In the genomic region with DNA sequence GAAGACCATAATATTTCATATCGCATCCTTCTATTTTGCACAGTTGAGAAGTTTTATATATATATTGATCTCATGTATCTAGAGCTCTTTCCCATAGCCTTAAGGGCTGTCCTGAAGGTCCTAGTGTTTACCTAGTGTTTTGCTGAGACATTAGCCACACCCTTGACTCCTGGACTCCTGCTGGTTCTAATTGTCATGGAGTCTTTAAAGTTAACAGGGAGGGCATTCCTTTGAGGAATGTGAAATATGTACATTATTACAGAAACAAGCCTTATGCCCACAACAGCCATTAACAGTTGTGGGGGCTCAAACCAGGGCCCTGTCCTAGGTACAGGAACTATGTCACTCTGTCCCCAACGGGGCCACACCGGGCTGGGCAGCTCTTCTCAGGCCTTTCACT, we compare ENCODE assay signal across 17 mouse cellular contexts. TPM values are rescaled to one million over a fixed set of nuclear protein-coding genes. Genes with fewer than 3 reads are reported as not detected.
DNase-seq lines count a peak whose midpoint lies in the region.
"Had no signal": no experiment of that assay in that cellular context is flagged by ENCODE, and none has a peak within 500 bp of the region (broad histone marks: within the 10 kb centered on the region; RNA-seq: fewer than 3 reads in every experiment).

No protein-coding gene starts in this region.

- DNase-seq in heart, adult 11 months, result peak; percentile 78
- DNase-seq in heart, adult 18-20 months, result no peak
- peak; percentile 97 for DNase-seq in R1 (ENCODE audit: low read depth, low spot score)
- no peak for DNase-seq in thymus, postnatal 4 days
- no peak for DNase-seq in right cerebral cortex, postnatal 25 days
- DNase-seq: adrenal gland, adult 8-10 months; adrenal gland, postnatal 14 days; adrenal gland, postnatal 36 days; B cell, adult 2 months; cerebellum, adult 11-12 months; cerebellum, adult 2 months; cerebellum, adult 9-10 months; cerebellum, postnatal 10 days; cerebellum, postnatal 25 days; forebrain, postnatal 0 days had no signal

RNA-seq across cellular contexts. Expression of gene Gpr135, which starts 59.5 kb away (rescaled TPM):
- under 1 TPM; 0.35 to 0.51 TPM for total RNA-seq in heart, adult 18-20 months (2021)
- total RNA-seq: CH12.LX, G1E had no signal

Comparison
In these comparisons a context has a peak if more than half of its experiments do, and no peak if none do; other contexts are left out.
1. DNase-seq: peak in heart, adult 11 months (single experiment) and R1 (single experiment); none in heart, adult 18-20 months (0 of 2), thymus, postnatal 4 days (single experiment) and right cerebral cortex, postnatal 25 days (single experiment).